Comparison of ENCODE assay signal across 8 mouse cellular contexts in the genomic region with DNA sequence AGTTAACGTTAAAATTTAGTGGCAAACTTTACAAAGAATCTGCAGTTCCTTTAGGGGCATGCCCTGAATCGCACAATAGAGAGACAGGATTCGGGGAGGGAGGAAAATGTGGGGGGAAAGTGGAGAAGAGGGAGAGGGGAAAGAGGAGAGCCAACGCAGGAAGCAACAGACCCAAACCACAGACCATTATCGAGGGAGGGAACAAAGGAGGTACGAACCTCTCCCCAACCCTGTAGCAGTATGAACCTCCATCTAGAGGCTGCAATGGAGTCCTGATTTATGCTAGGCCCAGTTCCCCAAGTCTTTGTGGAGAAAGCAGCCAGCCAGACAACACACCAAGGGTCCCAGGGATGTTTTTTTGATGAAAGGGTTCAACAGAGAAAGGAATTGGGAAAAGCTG. TPM values are rescaled to one million over a fixed set of nuclear protein-coding genes. Genes with fewer than 3 reads are reported as not detected.
DNase-seq lines count a peak whose midpoint lies in the region; ATAC-seq and TF ChIP-seq lines count a peak whose summit lies in the region.
"Had no signal": no experiment of that assay in that cellular context is flagged by ENCODE, and none has a peak within 500 bp of the region (broad histone marks: within the 10 kb centered on the region; RNA-seq: fewer than 3 reads in every experiment).

No protein-coding gene starts in this region.

- no peak for ATAC-seq in lung, embryonic 16.5 days (ENCODE audit: low read depth)
- peak; percentile 27; the same call in 1 of the 2 replicates for ATAC-seq in forebrain, embryonic 16.5 days
- no peak for ATAC-seq in limb, embryonic 14.5 days (ENCODE audit: low FRiP score, low read depth)
- no peak for ATAC-seq in stomach, embryonic 16.5 days (ENCODE audit: insufficient read depth, low FRiP score)
- ATAC-seq: Patski had no signal

- TF ChIP-seq POLR2A in limb, embryonic 14.5 days (IDR thresholded peaks at IDR 0.05; ENCODE audit: borderline replicate concordance, extremely low read depth, insufficient read depth, insufficient read length), result no peak

- H3K36me3 ChIP-seq in lung, embryonic 16.5 days (ENCODE audit: control insufficient read depth, insufficient read depth, low read length), result no peaks in the 10 kb centered on the region
- no peaks in the 10 kb centered on the region for H3K36me3 ChIP-seq in forebrain, embryonic 16.5 days (ENCODE audit: control insufficient read depth, insufficient read depth)
- no peaks in the 10 kb centered on the region for H3K36me3 ChIP-seq in limb, embryonic 14.5 days (ENCODE audit: control insufficient read depth, insufficient read depth, low read length)
- no peaks in the 10 kb centered on the region for H3K36me3 ChIP-seq in stomach, embryonic 16.5 days (ENCODE audit: control insufficient read depth, insufficient read depth, low read length)

- peaks cover 4% of the 10 kb centered on the region; the same call in 1 of the 2 replicates for H3K27me3 ChIP-seq in lung, embryonic 16.5 days (ENCODE audit: control insufficient read depth, insufficient read depth, low read depth, low read length)
- H3K27me3 ChIP-seq in forebrain, embryonic 16.5 days (replicated peaks; ENCODE audit: control insufficient read depth, insufficient read depth, low read length), result no peaks in the 10 kb centered on the region
- H3K27me3 ChIP-seq in limb, embryonic 14.5 days (ENCODE audit: control insufficient read depth, insufficient read depth, low read length), result no peaks in the 10 kb centered on the region
- H3K27me3 ChIP-seq in stomach, embryonic 16.5 days (ENCODE audit: control insufficient read depth, insufficient read depth, low read length), result no peaks in the 10 kb centered on the region
- H3K27me3 ChIP-seq: Patski had no signal

- H3K4me3 ChIP-seq in lung, embryonic 16.5 days (ENCODE audit: low read length), result no peak overlapping the region
- H3K4me3 ChIP-seq in forebrain, embryonic 16.5 days (replicated peaks; ENCODE audit: low read length), result peak overlapping the region; percentile 27
- H3K4me3 ChIP-seq in limb, embryonic 14.5 days (replicated peaks; ENCODE audit: low read length), result no peak overlapping the region; the same call in 1 of the 2 replicates
- peak overlapping the region; percentile 13; the same call in 1 of the 2 replicates for H3K4me3 ChIP-seq in stomach, embryonic 16.5 days (replicated peaks; ENCODE audit: low read length)

- no peak for DNase-seq in lung, postnatal 10 days
- no peak for DNase-seq in limb, embryonic 14.5 days (ENCODE audit: low spot score)
- DNase-seq in gastrocnemius, adult 8-10 months (ENCODE audit: low spot score in 2 of 2), result no peak
- DNase-seq in embryo, embryonic 10 days (ENCODE audit: low spot score), result no peak

- peaks cover 6% of the 10 kb centered on the region for H3K4me1 ChIP-seq in lung, embryonic 16.5 days (replicated peaks; ENCODE audit: control insufficient read depth, insufficient read depth, low read length)
- peaks cover 12% of the 10 kb centered on the region for H3K4me1 ChIP-seq in forebrain, embryonic 16.5 days (replicated peaks; ENCODE audit: control insufficient read depth, insufficient read depth, low read length)
- H3K4me1 ChIP-seq in limb, embryonic 14.5 days (ENCODE audit: control insufficient read depth, insufficient read depth, low read length), result peaks cover 14% of the 10 kb centered on the region
- H3K4me1 ChIP-seq in stomach, embryonic 16.5 days (ENCODE audit: control insufficient read depth, insufficient read depth, low read length), result peaks cover 11% of the 10 kb centered on the region

- no peaks in the 10 kb centered on the region for H3K9me3 ChIP-seq in lung, embryonic 16.5 days (ENCODE audit: control insufficient read depth, low read length)
- H3K9me3 ChIP-seq in forebrain, embryonic 16.5 days (ENCODE audit: control insufficient read depth, low read length), result no peaks in the 10 kb centered on the region
- H3K9me3 ChIP-seq in limb, embryonic 14.5 days (ENCODE audit: control insufficient read depth, low read length), result no peaks in the 10 kb centered on the region
- H3K9me3 ChIP-seq in stomach, embryonic 16.5 days (replicated peaks; ENCODE audit: control insufficient read depth, low read length), result no peaks in the 10 kb centered on the region

- peak overlapping the region; percentile 31 for H3K4me2 ChIP-seq in lung, embryonic 16.5 days (ENCODE audit: low read depth, low read length)
- peak overlapping the region; percentile 49 for H3K4me2 ChIP-seq in forebrain, embryonic 16.5 days (ENCODE audit: low read length)
- peak overlapping the region; percentile 30 for H3K4me2 ChIP-seq in limb, embryonic 14.5 days (replicated peaks; ENCODE audit: low read depth, low read length, severe bottlenecking)
- H3K4me2 ChIP-seq in stomach, embryonic 16.5 days (ENCODE audit: low read depth, low read length), result peak overlapping the region; percentile 49

- 14% methylated on average over 6 of the region's 6 CpGs for WGBS in lung, embryonic 16.5 days
- WGBS in forebrain, embryonic 16.5 days, result 9% methylated on average over 6 of the region's 6 CpGs
- 13% methylated on average over 6 of the region's 6 CpGs for WGBS in limb, embryonic 14.5 days
- WGBS in stomach, embryonic 16.5 days, result 14% methylated on average over 6 of the region's 6 CpGs

- no peak overlapping the region for H3K9ac ChIP-seq in lung, embryonic 16.5 days (ENCODE audit: low read length)
- peak overlapping the region; percentile 3; the same call in 1 of the 2 replicates for H3K9ac ChIP-seq in forebrain, embryonic 16.5 days (replicated peaks; ENCODE audit: low read depth, low read length)
- H3K9ac ChIP-seq in limb, embryonic 14.5 days (ENCODE audit: low read depth, low read length, severe bottlenecking), result peak overlapping the region; percentile 0; the same call in 1 of the 2 replicates
- H3K9ac ChIP-seq in stomach, embryonic 16.5 days (ENCODE audit: low read length), result peak overlapping the region; percentile 27

- H3K27ac ChIP-seq in lung, embryonic 16.5 days (ENCODE audit: low read length), result no peak overlapping the region
- H3K27ac ChIP-seq in forebrain, embryonic 16.5 days (ENCODE audit: low read length), result no peak overlapping the region
- peak overlapping the region; percentile 49 for H3K27ac ChIP-seq in limb, embryonic 14.5 days (replicated peaks; ENCODE audit: low read depth, low read length)
- H3K27ac ChIP-seq in stomach, embryonic 16.5 days (ENCODE audit: low read length), result peak overlapping the region; percentile 16; the same call in 1 of the 2 replicates

RNA-seq across cellular contexts. Expression of a gene that starts 0.6 kb away (rescaled TPM):
- 2.1 and 2.9 TPM in 2 replicates for polyA plus RNA-seq in lung, embryonic 16.5 days (2015; fragmentation: Nextera tagmentation; extraction: Ambion mirVana)
- polyA plus RNA-seq in forebrain, embryonic 16.5 days (2015; fragmentation: Nextera tagmentation; extraction: Ambion mirVana), result 0.45 and 0.67 TPM in 2 replicates
- polyA plus RNA-seq in limb, embryonic 14.5 days (2012; rRNA removed), result 0.10 and 0.14 TPM in 2 replicates
- 0.23 and 0.54 TPM in 2 replicates for polyA plus RNA-seq in limb, embryonic 14.5 days (2014; fragmentation: Nextera tagmentation; extraction: Ambion mirVana)
- polyA plus RNA-seq in stomach, embryonic 16.5 days (2015; fragmentation: Nextera tagmentation; extraction: Ambion mirVana), result 0.12 TPM in 1 of 2 replicates, not detected in the other
- total RNA-seq in gastrocnemius, adult 8-10 months (2022), result not detected

RNA-seq across cellular contexts. Expression of a gene that starts 50.0 kb away (rescaled TPM):
- 27.4 and 27.6 TPM in 2 replicates for polyA plus RNA-seq in lung, embryonic 16.5 days (2015; fragmentation: Nextera tagmentation; extraction: Ambion mirVana)
- polyA plus RNA-seq in forebrain, embryonic 16.5 days (2015; fragmentation: Nextera tagmentation; extraction: Ambion mirVana), result 20.3 and 26.1 TPM in 2 replicates
- 93.8 and 129 TPM in 2 replicates for polyA plus RNA-seq in limb, embryonic 14.5 days (2012; rRNA removed)
- 49.7 and 54.9 TPM in 2 replicates for polyA plus RNA-seq in limb, embryonic 14.5 days (2014; fragmentation: Nextera tagmentation; extraction: Ambion mirVana)
- polyA plus RNA-seq in stomach, embryonic 16.5 days (2015; fragmentation: Nextera tagmentation; extraction: Ambion mirVana), result 22.2 and 29.7 TPM in 2 replicates
- total RNA-seq in gastrocnemius, adult 8-10 months (2022), result 10 to 100 TPM in 2 of 4 experiments, 1 to 10 TPM in 2; 7.3 to 13.2 (median 10.2) TPM

Comparison
In these comparisons a context has a peak if more than half of its experiments do, and no peak if none do; other contexts are left out.
1. H3K27ac ChIP-seq: peak in limb, embryonic 14.5 days (single experiment) and stomach, embryonic 16.5 days (single experiment); none in lung, embryonic 16.5 days (single experiment) and forebrain, embryonic 16.5 days (single experiment).
2. H3K4me3 ChIP-seq: peak in forebrain, embryonic 16.5 days (single experiment) and stomach, embryonic 16.5 days (single experiment); none in lung, embryonic 16.5 days (single experiment) and limb, embryonic 14.5 days (single experiment).
3. Peak in every context shown above with its lines, with median percentiles within 50 percentile points of each other: H3K4me2 ChIP-seq.